8 mouse cellular contexts compared by ENCODE assay signal in the genomic region with DNA sequence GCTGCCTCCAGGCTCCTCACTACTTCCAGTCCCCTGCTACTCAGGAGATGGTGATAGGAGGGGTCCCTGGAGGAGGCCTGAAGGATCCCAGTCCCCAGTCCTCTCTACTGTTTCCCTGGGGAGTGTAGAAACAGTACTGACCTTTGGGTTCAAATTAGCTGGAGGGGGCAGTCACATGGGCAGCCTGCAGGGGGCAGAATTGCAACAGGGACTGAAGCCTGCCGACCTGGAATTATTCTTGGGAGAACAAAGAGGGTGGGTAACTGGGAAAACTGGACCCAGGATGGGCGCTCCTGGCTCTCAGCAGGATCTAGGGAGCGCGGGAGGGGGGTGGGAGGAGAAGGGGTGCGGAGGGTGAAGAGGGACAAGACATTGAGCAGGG. TPM values are rescaled to one million over a fixed set of nuclear protein-coding genes. Genes with fewer than 3 reads are reported as not detected.
DNase-seq lines count a peak whose midpoint lies in the region; ATAC-seq and TF ChIP-seq lines count a peak whose summit lies in the region.

No protein-coding gene starts in this region.

- WGBS in embryonic facial prominence, embryonic 13.5 days: 8% methylated on average over 5 of the region's 5 CpGs
- WGBS in heart, embryonic 12.5 days: 18% methylated on average over 5 of the region's 5 CpGs
- 16% methylated on average over 5 of the region's 5 CpGs for WGBS in kidney, postnatal 0 days
- 39% methylated on average over 5 of the region's 5 CpGs for WGBS in thymus, adult 2 months

- no peaks in the 10 kb centered on the region for H3K9me3 ChIP-seq in embryonic facial prominence, embryonic 13.5 days
- H3K9me3 ChIP-seq in heart, embryonic 12.5 days (replicated peaks): no peaks in the 10 kb centered on the region
- H3K9me3 ChIP-seq in kidney, postnatal 0 days (replicated peaks; ENCODE audit: low read length): no peaks in the 10 kb centered on the region

- peak overlapping the region; percentile 24; the same call in 1 of the 2 replicates for H3K4me3 ChIP-seq in embryonic facial prominence, embryonic 13.5 days
- no peak overlapping the region for H3K4me3 ChIP-seq in heart, embryonic 12.5 days
- H3K4me3 ChIP-seq in kidney, postnatal 0 days (replicated peaks; ENCODE audit: low read depth, low read length): 0 out of 2 replicates have a peak overlapping the region, but pooled peaks have one; percentile 17
- H3K4me3 ChIP-seq in thymus, adult 2 months (ENCODE audit: control insufficient read depth, insufficient read depth, low read length): no peak overlapping the region

- TF ChIP-seq POLR2A in thymus, adult 2 months (IDR thresholded peaks at IDR 0.05; ENCODE audit: control insufficient read depth, extremely low read depth, insufficient read depth, low read length, poor library complexity): no peak

- no peaks in the 10 kb centered on the region for H3K27me3 ChIP-seq in embryonic facial prominence, embryonic 13.5 days
- H3K27me3 ChIP-seq in heart, embryonic 12.5 days (replicated peaks): no peaks in the 10 kb centered on the region
- no peaks in the 10 kb centered on the region for H3K27me3 ChIP-seq in kidney, postnatal 0 days (ENCODE audit: insufficient read depth, low read length)
- H3K27me3 ChIP-seq in thymus, adult 2 months (ENCODE audit: control insufficient read depth, insufficient read depth, low read length): no peaks in the 10 kb centered on the region

- H3K4me1 ChIP-seq in embryonic facial prominence, embryonic 13.5 days: peaks cover 53% of the 10 kb centered on the region
- peaks cover 78% of the 10 kb centered on the region for H3K4me1 ChIP-seq in heart, embryonic 12.5 days (replicated peaks)
- peaks cover 26% of the 10 kb centered on the region for H3K4me1 ChIP-seq in kidney, postnatal 0 days (replicated peaks; ENCODE audit: insufficient read depth, low read length)
- H3K4me1 ChIP-seq in thymus, adult 2 months (replicated peaks; ENCODE audit: control insufficient read depth, insufficient read depth, low read length): peaks cover 28% of the 10 kb centered on the region

- DNase-seq in urinary bladder, postnatal 25 days (ENCODE audit: low spot score): peak; percentile 71
- no peak for DNase-seq in urinary bladder, adult 18-20 months (ENCODE audit: low spot score in 2 of 2)
- peak; percentile 90 for DNase-seq in kidney, postnatal 0 days (ENCODE audit: low spot score)
- peak; percentile 76 to 81 for DNase-seq in lung, postnatal 4 days
- DNase-seq in thymus, adult 2 months: peak; percentile 58
- DNase-seq in right cerebral cortex, postnatal 36 days (ENCODE audit: low spot score in 2 of 2): no peak

- peak overlapping the region; percentile 71; the same call in 1 of the 2 replicates for H3K9ac ChIP-seq in embryonic facial prominence, embryonic 13.5 days
- H3K9ac ChIP-seq in heart, embryonic 12.5 days: peak overlapping the region; percentile 80
- peak overlapping the region; percentile 66 for H3K9ac ChIP-seq in kidney, postnatal 0 days (ENCODE audit: low read depth, low read length)

- peak overlapping the region; percentile 54 for H3K4me2 ChIP-seq in embryonic facial prominence, embryonic 13.5 days
- peak overlapping the region; percentile 56 for H3K4me2 ChIP-seq in heart, embryonic 12.5 days
- peak overlapping the region; percentile 59 for H3K4me2 ChIP-seq in kidney, postnatal 0 days (ENCODE audit: low read length)

- ATAC-seq in embryonic facial prominence, embryonic 13.5 days (ENCODE audit: insufficient number of reproducible peaks, insufficient read depth, low FRiP score, low TSS enrichment, low read depth): no peak
- peak; percentile 9; the same call in 1 of the 2 replicates for ATAC-seq in heart, embryonic 12.5 days (ENCODE audit: insufficient number of reproducible peaks, low FRiP score)
- peak; percentile 15 for ATAC-seq in kidney, postnatal 0 days (replicated peaks; ENCODE audit: low FRiP score, low read depth)

- no peaks in the 10 kb centered on the region; the same call in 1 of the 2 replicates for H3K36me3 ChIP-seq in embryonic facial prominence, embryonic 13.5 days
- H3K36me3 ChIP-seq in heart, embryonic 12.5 days: 0 out of 2 replicates have a peak, but pooled peaks cover 8% of the 10 kb centered on the region
- H3K36me3 ChIP-seq in kidney, postnatal 0 days (ENCODE audit: insufficient read depth, low read length): peaks cover 4% of the 10 kb centered on the region; the same call in 1 of the 2 replicates
- peaks cover 23% of the 10 kb centered on the region for H3K36me3 ChIP-seq in thymus, adult 2 months (ENCODE audit: control insufficient read depth, insufficient read depth, low read length)

- peak; percentile 81 for TF ChIP-seq CTCF in kidney, postnatal 0 days (IDR thresholded peaks at IDR 0.05; ENCODE audit: low read depth)
- peak; percentile 83 for TF ChIP-seq CTCF in thymus, adult 2 months (IDR thresholded peaks at IDR 0.05; ENCODE audit: borderline replicate concordance, control insufficient read depth, extremely low read depth, insufficient read depth, low read length, poor library complexity)

- H3K27ac ChIP-seq in embryonic facial prominence, embryonic 13.5 days: peak overlapping the region; percentile 99
- H3K27ac ChIP-seq in heart, embryonic 12.5 days (ENCODE audit: poor library complexity, severe bottlenecking): peak overlapping the region; percentile 98
- peak overlapping the region; percentile 94 for H3K27ac ChIP-seq in kidney, postnatal 0 days
- no peak overlapping the region for H3K27ac ChIP-seq in thymus, adult 2 months (ENCODE audit: control insufficient read depth, insufficient read depth, low read length)

RNA-seq across cellular contexts. Expression of a gene that starts 17.5 kb away (rescaled TPM):
- 3.8 and 5.8 TPM in 2 replicates for polyA plus RNA-seq in embryonic facial prominence, embryonic 13.5 days (2015; fragmentation: Nextera tagmentation; extraction: Ambion mirVana)
- 6.4 and 9.3 TPM in 2 replicates for polyA plus RNA-seq in heart, embryonic 12.5 days (2016; fragmentation: Nextera tagmentation; extraction: Ambion mirVana)
- polyA plus RNA-seq in kidney, postnatal 0 days (2015; fragmentation: Nextera tagmentation; extraction: Ambion mirVana): 3.4 TPM in 2 replicates
- polyA plus RNA-seq in thymus, adult 2 months (2012; rRNA removed): 1.1 and 2.2 TPM in 2 replicates

RNA-seq across cellular contexts. Expression of a gene that starts 20.6 kb away (rescaled TPM):
- 28.5 and 29.2 TPM in 2 replicates for polyA plus RNA-seq in embryonic facial prominence, embryonic 13.5 days (2015; fragmentation: Nextera tagmentation; extraction: Ambion mirVana)
- polyA plus RNA-seq in heart, embryonic 12.5 days (2016; fragmentation: Nextera tagmentation; extraction: Ambion mirVana): 33.4 and 38.4 TPM in 2 replicates
- 161 and 165 TPM in 2 replicates for polyA plus RNA-seq in kidney, postnatal 0 days (2015; fragmentation: Nextera tagmentation; extraction: Ambion mirVana)
- polyA plus RNA-seq in thymus, adult 2 months (2012; rRNA removed): 507 and 626 TPM in 2 replicates

RNA-seq across cellular contexts. Expression of a gene that starts 39.6 kb away (rescaled TPM):
- 7.7 and 8.4 TPM in 2 replicates for polyA plus RNA-seq in embryonic facial prominence, embryonic 13.5 days (2015; fragmentation: Nextera tagmentation; extraction: Ambion mirVana)
- polyA plus RNA-seq in heart, embryonic 12.5 days (2016; fragmentation: Nextera tagmentation; extraction: Ambion mirVana): 50.6 and 53.5 TPM in 2 replicates
- polyA plus RNA-seq in kidney, postnatal 0 days (2015; fragmentation: Nextera tagmentation; extraction: Ambion mirVana): 2.2 and 3.0 TPM in 2 replicates
- polyA plus RNA-seq in thymus, adult 2 months (2012; rRNA removed): 3.2 and 4.3 TPM in 2 replicates

RNA-seq across cellular contexts. Expression of a gene that starts 46.5 kb away (rescaled TPM):
- polyA plus RNA-seq in embryonic facial prominence, embryonic 13.5 days (2015; fragmentation: Nextera tagmentation; extraction: Ambion mirVana): 0.37 and 0.66 TPM in 2 replicates
- 0.28 and 0.57 TPM in 2 replicates for polyA plus RNA-seq in heart, embryonic 12.5 days (2016; fragmentation: Nextera tagmentation; extraction: Ambion mirVana)
- polyA plus RNA-seq in kidney, postnatal 0 days (2015; fragmentation: Nextera tagmentation; extraction: Ambion mirVana): 2.5 and 4.8 TPM in 2 replicates
- 2.2 and 5.2 TPM in 2 replicates for polyA plus RNA-seq in thymus, adult 2 months (2012; rRNA removed)

RNA-seq across cellular contexts. Expression of a gene that starts 51.3 kb away (rescaled TPM):
- 36.0 and 36.7 TPM in 2 replicates for polyA plus RNA-seq in embryonic facial prominence, embryonic 13.5 days (2015; fragmentation: Nextera tagmentation; extraction: Ambion mirVana)
- 12.0 and 15.2 TPM in 2 replicates for polyA plus RNA-seq in heart, embryonic 12.5 days (2016; fragmentation: Nextera tagmentation; extraction: Ambion mirVana)
- polyA plus RNA-seq in kidney, postnatal 0 days (2015; fragmentation: Nextera tagmentation; extraction: Ambion mirVana): 21.3 and 22.6 TPM in 2 replicates
- 16.7 and 21.3 TPM in 2 replicates for polyA plus RNA-seq in thymus, adult 2 months (2012; rRNA removed)

Comparison
In these comparisons a context has a peak if more than half of its experiments do, and no peak if none do; other contexts are left out.
1. DNase-seq: peak in urinary bladder, postnatal 25 days (single experiment), kidney, postnatal 0 days (single experiment), lung, postnatal 4 days (2 of 2) and thymus, adult 2 months (single experiment); none in urinary bladder, adult 18-20 months (0 of 2) and right cerebral cortex, postnatal 36 days (0 of 2).
2. H3K4me3 ChIP-seq: peak in embryonic facial prominence, embryonic 13.5 days (single experiment) and kidney, postnatal 0 days (single experiment); none in heart, embryonic 12.5 days (single experiment) and thymus, adult 2 months (single experiment).
3. Peak in every context shown above with its lines, with median percentiles within 50 percentile points of each other: H3K4me2 ChIP-seq and H3K9ac ChIP-seq.